Mouse (Mus musculus): ENCODE measurements around the gene Nxph1. TPM values are rescaled to one million over a fixed set of nuclear protein-coding genes. Genes with fewer than 3 reads are reported as not detected.

The Nxph1 gene
- polyA plus RNA-seq, 1 experiment from 2014 or later, result 0.33 TPM

DNA sequence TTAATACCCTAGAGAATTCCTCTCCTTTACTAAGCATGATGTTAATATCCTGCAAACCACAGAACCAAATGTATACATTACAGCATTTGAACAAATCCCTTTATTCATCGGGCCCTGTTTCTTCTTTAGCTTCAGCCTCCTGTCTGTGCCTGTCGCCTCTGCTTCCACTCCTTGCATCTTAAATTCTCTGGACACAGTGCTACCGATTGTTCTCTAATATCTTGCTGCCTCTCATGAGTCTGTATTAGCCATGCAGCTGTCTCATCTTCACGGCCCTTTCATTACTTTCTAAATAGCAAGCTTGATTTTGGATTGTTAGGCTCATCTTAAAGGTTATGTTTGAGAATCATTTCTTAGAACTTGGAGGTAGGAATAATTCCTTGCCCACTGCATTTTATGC, 262.5 kb downstream of the Nxph1 start:
- H3K9me3 ChIP-seq, result no peaks in the 10 kb centered on the region
- no peaks in the 10 kb centered on the region for H3K36me3 ChIP-seq
- 77% methylated on average over 4 of the region's 4 CpGs for WGBS
- ATAC-seq, result no peak
- no peak overlapping the region for H3K9ac ChIP-seq
- H3K4me1 ChIP-seq (replicated peaks), result no peaks in the 10 kb centered on the region
- no peak overlapping the region for H3K4me3 ChIP-seq (replicated peaks)
- H3K4me2 ChIP-seq (replicated peaks), result no peak overlapping the region
- H3K27ac ChIP-seq, result no peak overlapping the region
- no peaks in the 10 kb centered on the region for H3K27me3 ChIP-seq (replicated peaks)

DNA sequence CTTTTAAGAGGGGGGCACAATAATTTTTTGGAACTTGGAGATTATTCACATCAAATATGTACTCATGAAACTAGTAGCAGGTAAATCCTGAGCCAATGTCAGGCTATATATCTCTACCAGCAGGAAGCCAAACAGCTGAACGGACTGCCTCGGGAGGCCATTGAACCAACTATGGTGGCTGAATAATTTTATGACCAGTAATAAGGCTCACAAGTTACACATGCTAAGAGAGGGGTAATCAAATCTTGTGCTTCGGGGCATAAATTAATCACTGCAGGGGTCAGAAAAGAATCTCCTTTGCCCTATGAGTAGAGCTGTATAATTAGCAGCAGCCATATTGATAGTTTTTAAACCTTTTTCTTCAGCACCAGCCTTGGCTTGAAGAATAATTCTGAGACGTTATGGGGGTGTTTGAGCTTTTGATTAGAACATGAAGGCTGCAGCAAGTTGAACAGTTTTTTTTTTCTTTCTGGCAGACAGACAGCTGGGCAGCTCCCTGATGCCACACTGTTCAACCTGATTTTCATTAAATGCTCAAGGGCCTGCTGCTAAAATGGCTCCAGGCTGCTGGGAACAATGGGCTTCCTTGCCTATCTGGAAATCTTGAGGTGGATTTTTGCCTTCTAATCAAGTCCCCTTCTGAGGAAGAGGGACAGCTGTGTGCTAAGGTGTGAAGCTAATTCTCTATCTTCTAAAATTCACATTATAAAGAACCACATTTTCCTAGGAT, 272.7 kb downstream of the Nxph1 start:
- Histone ChIP-seq H3K9me3 (no peaks in the 10 kb centered on the region), H3K27ac (no peak overlapping the region), H3K4me3 (replicated peaks) (no peak overlapping the region), H3K27me3 (replicated peaks) (no peaks in the 10 kb centered on the region), H3K36me3 (no peaks in the 10 kb centered on the region), H3K4me1 (replicated peaks) (no peaks in the 10 kb centered on the region), H3K9ac (no peak overlapping the region), H3K4me2 (replicated peaks) (no peak overlapping the region)
- ATAC-seq, result no peak
- 72% methylated on average over 4 of the region's 4 CpGs for WGBS

DNA sequence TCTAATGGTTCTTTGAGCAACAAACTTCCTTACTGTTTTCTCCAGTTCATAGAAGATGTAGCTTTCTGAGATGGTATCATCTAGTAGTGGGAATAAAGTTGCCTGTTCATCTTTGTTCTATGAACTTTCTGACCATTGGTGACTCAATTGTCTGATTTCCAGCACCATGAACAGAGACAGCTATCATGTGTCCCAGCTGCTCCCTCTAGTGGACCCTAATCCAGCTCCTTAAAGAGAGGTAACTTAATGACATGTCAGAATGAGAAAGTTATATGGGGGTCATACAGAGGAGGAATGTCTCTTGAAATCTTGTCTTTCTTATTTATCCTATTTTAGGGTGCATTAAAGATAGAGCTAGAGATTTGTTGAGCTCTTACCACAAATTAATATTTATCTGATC, 286.6 kb downstream of the Nxph1 start:
- Histone ChIP-seq H3K36me3 (no peaks in the 10 kb centered on the region), H3K27me3 (replicated peaks) (no peaks in the 10 kb centered on the region), H3K4me1 (replicated peaks) (no peaks in the 10 kb centered on the region), H3K9ac (no peak overlapping the region), H3K27ac (no peak overlapping the region), H3K4me3 (replicated peaks) (no peak overlapping the region), H3K9me3 (no peaks in the 10 kb centered on the region), H3K4me2 (replicated peaks) (no peak overlapping the region)
- no peak for ATAC-seq

DNA sequence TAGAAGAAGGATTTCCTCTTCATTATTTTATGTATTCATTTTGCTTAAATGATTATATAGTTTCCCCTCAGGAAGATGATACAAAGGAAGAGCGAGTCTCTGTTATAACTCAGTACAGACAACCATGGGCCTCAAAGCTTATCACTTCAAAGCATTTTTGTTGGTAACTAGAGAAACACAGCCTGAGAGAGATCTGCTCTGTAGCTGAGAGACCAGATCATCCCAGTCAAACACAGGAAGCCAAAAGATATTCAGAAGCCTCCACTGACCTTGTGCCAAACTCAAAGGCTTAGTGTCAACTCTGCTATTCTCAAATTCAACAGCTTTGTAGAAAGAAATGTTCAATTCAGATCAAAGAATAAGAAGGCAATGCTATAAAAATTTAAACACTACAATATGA, 319.8 kb downstream of the Nxph1 start:
- Histone ChIP-seq H3K27ac (no peak overlapping the region), H3K27me3 (replicated peaks) (no peaks in the 10 kb centered on the region), H3K4me2 (replicated peaks) (no peak overlapping the region), H3K4me1 (replicated peaks) (no peaks in the 10 kb centered on the region), H3K9me3 (no peaks in the 10 kb centered on the region), H3K9ac (no peak overlapping the region), H3K36me3 (no peaks in the 10 kb centered on the region), H3K4me3 (replicated peaks) (no peak overlapping the region)
- 82% methylated on average over 1 of the region's 1 CpGs for WGBS
- no peak for ATAC-seq

Other genes starting within 250 kb of the Nxph1 start
- 19.5 and 23.6 TPM in 2 replicates for gene Ica1, start 169.9 kb upstream of the Nxph1 start, polyA plus RNA-seq (2015; fragmentation: Nextera tagmentation; extraction: Ambion mirVana)